Mouse (Mus musculus) adipocyte (in vitro differentiated cells): ENCODE data around the gene Psmb11.

Source experiments
- DNase-seq: peaks from one replicate; pipeline ENCODE4 v3.0.0-alpha.2; 2016; ENCODE audit warnings: low spot score

The Psmb11 gene

DNA sequence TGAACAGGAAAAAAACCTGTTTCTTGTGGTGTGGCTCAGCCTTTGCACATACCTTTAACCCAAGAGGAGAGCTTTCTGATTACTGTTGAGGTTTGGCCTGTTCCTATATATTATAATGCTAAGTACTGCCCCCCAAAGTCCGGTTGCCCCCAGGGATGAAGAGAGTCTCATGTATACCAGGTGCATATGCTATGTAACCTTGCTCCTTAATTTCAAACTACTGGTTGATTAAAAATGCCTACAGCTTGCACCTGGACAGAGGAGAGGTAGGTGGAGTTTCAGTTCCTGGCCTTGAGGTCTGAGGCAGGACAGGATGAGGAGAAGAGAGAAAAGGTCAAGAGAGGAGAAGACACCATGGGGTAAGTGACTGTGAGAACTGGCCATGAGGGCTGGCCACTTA, at the start of gene Psmb11:
Gene Psmb11 (plus strand): TSS at position 301 of the 400 bp plus-strand sequence.
- DNase-seq, result no peak

DNA sequence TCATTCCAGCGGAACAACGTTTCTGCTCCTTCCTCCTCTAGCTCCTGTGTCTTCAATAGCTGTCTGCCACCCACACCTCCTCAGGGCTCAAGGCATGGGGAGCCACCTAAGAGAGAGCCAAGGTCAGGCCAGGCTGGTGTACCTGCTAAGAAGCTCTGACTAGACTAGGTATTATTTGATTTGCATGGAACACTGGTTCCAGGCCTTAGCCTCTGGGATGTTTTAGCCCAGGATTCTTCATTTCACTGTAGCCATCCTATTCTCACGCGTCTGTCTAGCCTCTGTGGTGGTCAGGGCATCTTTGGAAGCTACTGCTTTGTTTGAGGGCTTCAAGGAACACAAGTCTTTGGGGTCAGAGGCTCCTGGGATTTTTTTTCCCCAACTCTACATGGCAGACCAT, 49.1 kb upstream of the Psmb11 start:
- no peak for DNase-seq

- DNase-seq, result peak; percentile 49
Measured at GRCm38 (mm10) chr14:54572790-54573736, 48.2 kb upstream of the Psmb11 start.

- DNase-seq, result no peak
Measured at GRCm38 (mm10) chr14:54574253-54574652, 47.0 kb upstream of the Psmb11 start.

- no peak for DNase-seq
Measured at GRCm38 (mm10) chr14:54575031-54575430, 46.2 kb upstream of the Psmb11 start.

GRCm38 (mm10) chr14:54575631-54576030, 45.6 kb upstream of the Psmb11 start:
- DNase-seq, result no peak

DNA sequence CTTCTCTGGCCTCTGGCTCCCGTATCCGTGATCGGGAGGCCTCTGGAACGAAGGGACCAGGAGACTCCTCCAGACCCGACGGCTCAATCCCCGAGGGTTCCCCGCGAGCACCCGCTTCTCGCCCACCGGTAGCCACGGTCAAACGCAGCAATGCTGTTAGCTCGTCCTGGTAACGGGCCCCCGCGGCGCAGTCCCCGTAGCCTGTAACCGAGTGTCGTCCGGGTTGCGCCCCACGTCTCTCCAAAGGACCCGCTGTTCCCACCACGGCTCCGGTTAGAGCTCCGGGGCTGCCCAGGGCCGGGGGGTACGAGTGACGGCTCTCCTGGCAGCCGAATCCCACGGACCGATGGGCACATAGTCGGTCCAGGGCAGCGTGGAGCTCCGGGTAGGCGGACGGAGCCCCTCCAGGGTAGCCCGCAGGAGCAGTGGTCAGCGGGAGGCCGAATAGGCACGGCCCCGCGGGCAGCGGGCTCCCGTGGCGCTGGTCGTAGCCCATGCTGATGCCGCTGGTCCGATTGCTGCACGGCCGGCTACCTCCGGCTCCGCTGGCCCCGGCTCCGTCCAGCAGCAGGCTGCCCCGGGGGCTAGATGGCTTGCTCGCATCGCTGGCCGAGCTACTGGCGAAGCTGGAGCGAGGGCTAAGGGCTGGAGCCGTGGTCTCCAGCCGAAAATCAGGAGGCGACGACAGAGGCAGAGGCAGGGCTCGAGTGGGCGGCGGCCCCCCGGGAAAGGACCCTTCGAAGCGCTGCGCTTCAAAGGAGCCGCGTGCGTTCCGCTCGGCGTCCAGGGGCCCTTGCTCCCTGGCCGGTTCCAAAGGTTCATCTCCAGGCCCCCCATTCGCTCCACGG, 44.8 kb upstream of the Psmb11 start:
- no peak for DNase-seq

- DNase-seq, result peak; percentile 82
Measured at GRCm38 (mm10) chr14:54577089-54577982, 43.9 kb upstream of the Psmb11 start, which contains the start of gene Ajuba. Gene Ajuba, minus strand, starts transcription at chr14:54577558.

- DNase-seq, result peak; percentile 71
Measured at GRCm38 (mm10) chr14:54578063-54578462, 43.2 kb upstream of the Psmb11 start.

GRCm38 (mm10) chr14:54579638-54580037, 41.6 kb upstream of the Psmb11 start:
- no peak for DNase-seq

- DNase-seq, result no peak
Measured at GRCm38 (mm10) chr14:54582536-54582935, 38.7 kb upstream of the Psmb11 start.

DNA sequence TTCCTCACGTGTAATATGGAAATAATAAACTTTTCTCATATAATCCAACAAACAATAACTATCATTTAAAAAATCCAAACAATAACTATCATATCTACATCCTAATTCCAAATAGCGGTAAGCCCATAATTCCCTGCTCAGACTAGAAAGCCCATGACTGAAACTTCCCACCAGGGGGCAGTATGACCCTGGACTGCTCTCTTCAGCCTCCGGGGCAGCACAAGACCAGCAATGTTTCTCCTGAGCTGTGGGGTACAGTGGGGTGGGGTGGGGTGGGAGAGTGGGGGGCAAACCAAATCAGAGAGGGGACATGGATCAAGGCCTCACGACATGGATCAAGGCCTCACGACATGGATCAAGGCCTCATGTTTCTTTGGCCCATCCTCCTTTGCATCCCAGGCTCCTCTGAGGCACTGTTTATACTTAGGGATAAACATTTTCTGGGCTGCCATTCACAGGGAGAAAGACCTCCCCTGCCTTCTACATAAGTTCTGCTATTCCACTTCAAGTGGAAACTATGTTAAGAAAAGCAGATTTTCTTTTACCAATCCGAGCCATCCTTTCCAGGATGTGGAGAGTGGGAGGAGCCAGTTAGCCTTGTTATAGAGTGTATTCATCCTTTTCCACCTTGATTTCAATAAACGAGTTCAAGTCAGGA, 37.4 kb upstream of the Psmb11 start:
- DNase-seq, result peak; percentile 49

DNA sequence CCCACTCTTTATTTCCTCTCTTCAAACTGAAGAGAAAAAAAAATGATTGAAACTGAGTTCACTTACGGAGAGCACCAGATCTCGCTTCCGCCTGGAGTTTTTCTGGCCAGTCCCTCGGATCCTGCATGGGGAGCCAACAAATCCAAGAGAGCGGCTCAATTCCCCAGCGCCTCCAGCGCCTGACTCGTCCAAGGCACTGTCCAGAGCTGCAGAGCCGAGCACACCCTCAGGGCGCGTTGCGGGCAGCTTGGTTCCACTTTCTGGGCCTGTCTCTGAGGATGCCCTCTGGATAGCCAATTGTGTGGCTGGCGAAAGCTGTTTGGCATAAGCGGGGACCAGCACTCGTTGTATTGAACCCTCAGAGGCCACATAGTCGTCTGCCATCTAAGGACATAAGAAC, 30.2 kb upstream of the Psmb11 start:
- no peak for DNase-seq

- no peak for DNase-seq
Measured at GRCm38 (mm10) chr14:54592319-54592934, 28.8 kb upstream of the Psmb11 start.

DNA sequence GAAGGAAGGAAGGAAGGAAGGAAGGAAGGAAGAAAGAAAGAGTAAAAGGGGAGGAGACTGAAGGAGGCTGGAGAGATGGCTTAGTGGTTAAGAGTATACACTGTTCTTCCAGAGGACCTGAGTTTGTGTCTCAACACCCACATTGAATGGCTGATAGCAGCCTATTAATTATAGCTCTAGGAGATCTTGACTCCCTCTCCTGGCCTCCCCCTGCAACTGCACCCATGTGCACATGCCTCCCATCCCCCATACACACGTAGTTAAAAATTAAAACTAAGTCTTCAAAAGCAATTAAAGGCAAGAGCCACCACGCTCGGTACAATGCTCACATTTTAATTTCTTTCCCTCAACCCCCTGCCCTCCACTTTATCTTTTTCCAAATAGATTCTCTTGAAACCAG, 27.2 kb upstream of the Psmb11 start:
- no peak for DNase-seq

- DNase-seq, result no peak
Measured at GRCm38 (mm10) chr14:54594631-54595414, 26.4 kb upstream of the Psmb11 start.

DNA sequence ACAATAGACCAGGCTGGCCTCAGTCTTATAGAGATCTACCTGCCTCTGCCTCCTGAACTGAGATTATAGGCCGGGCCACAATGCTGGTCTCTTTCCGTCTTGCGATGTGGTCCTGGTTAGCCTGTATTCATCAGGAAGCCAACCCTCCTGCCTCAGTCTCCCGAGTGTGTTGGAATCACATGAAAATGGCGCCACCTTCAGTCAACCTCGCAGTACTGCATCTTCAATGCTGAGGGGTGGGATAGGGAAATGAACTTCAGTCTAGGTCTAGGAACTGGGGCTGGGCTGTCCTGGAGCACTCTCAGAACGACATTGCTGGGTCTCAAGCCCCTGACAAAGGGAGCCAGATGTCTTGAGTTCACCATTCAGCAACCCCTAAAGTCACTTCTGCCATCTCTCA, 24.1 kb upstream of the Psmb11 start:
- DNase-seq, result no peak

- no peak for DNase-seq
Measured at GRCm38 (mm10) chr14:54601601-54602000, 19.6 kb upstream of the Psmb11 start.

DNA sequence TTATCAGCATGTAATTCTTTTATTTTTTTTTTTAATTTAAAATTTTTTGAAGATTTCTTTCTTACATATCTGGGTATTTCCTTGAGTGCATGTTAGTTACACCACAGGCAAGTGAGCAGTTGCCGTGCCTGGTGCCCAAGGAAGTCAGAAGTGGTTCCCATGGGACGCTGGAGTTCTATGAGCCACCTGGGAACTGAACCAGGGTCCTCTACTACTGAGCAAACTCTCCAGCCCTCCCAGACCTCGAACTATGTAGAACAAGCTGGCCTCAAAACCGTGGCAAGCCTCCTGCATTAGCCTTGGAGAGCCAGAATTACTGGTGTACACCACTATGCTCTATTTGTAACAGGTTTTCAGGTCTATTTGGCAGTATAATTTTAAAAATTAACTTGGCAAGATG, 18.6 kb upstream of the Psmb11 start:
- no peak for DNase-seq
